Mouse (Mus musculus): ENCODE measurements around the gene Aqp6.

The Aqp6 gene

DNA sequence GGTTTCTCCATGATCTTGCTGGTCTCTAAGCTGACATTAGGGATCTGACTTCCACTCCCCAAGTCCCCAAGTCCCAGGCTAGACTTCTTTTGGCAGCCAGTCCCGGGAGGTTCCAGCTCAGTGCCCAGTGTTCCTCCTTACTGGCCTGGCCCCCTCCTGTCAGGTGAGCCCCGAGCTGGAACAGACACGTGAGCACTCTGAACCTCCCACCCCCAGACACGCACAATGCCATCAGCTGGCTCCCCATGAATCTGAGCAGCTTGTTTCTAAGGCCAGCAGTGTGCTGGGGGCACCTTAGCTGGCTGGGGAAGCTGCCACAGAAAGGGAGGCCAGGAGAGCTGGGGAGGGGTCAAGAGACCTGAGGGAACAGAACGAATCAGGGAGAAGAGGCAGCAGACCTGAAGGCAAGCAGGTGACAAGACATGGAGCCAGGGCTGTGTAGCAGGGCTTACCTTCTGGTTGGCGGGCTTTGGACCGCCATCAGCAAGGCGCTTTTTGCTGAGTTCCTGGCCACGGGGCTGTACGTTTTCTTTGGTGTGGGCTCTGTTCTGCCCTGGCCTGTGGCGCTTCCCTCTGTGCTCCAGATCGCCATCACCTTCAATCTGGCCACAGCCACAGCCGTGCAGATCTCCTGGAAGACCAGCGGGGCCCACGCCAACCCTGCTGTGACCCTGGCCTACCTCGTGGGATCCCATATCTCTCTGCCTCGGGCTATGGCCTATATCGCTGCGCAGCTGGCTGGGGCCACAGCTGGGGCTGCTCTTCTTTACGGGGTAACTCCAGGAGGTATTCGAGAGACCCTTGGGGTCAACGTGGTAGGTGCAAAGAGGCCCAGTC is at the start of gene Aqp6:
Gene Aqp6, plus strand, starts transcription at position 415 of the 837 bp plus-strand sequence.
- peak; percentile 83 for DNase-seq

DNA sequence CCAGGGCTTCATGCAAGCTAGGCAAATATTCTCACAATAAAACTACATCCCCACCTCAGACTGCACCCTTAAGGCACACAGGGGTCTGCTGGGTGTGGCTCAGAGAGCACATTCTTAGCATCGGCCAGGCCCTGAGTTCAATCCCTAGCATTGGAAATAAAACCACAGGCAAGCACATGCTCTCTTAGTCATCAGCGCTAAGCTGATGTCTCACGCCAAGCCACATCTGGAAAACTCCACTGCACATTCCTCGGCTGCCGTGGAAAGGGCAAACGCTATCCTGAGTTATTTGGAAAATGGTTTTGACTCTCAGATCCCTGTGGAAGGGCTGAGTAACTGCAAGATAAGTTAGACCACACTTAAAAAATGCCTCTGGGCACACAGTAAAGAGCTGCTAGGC is 47.4 kb upstream of the Aqp6 start:
- DNase-seq, result no peak

DNA sequence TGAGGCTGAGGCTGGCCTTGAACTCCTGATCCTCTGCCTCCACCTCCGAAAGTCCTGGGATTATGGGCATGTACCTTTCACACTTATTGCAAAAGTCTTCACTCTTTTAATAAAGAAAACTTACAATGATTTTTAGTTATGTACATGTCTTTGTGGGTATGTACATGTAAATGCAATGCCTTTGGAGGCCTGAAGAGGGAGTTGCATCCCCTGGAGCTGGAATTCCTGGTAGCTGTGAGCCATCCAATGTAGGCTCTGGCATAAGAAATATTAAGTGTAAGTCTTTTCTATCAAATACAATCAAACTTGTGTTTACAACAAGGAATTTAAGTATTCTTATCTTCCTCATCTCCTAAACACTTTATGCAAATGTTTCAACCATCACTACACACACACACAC is 42.3 kb upstream of the Aqp6 start:
- no peak for DNase-seq

DNA sequence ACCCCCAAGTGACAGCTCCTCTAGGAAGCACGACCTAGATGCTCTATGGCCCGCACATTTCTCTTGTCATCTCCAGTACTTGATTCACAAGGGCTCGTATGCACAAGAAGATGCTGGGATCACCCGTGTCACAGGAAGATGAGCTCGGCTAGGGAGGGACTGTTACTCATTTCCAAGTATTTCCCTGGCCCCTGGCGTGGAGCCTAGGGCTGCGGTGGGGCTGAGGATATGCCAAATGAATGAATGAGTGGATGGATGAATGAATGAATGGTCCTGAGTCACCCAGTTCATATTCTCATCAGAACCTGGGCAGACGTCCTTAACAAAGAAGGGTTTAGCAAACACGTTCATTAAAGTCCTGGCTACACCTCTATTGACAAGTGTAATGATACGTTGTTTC is 41.0 kb upstream of the Aqp6 start:
- DNase-seq, result no peak

DNA sequence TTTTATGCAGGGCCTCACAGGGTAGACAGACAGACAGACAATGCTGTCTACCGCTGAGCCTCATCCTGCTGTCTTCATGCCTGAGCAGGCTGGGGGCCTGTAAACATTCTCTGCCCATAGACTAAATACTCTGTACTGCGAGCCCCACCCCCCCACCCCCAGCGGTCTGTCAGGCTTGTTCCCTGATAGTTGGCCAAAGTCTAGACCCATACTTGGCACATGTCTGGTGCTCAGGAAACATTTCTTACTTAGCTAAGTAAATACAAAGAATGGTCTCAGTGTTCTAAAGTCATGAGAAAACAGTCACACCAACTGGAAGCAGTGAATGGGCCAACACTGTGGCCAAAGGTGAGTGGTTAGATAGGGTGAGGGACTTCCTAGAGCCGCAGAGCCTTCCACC is 33.8 kb upstream of the Aqp6 start:
- no peak for DNase-seq

DNA sequence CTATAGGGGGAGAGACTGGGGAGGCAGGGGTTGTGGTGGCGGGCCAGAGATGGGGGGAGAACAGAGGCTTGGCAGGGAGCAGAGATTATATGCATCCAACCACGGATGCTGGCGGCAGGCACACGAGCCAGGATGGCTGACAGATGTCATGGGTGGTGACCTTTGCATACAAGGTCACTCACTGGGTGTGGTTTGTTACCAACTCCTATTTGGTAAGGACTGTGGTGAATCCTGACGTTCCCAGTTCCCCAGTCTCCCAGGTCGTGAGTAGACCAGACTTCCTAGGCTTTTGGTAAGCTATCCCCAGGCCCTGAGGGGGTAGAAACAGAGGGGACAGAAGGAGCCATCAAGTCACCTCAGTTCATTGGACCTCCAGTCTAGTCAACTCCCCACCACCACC is 32.5 kb upstream of the Aqp6 start:
- no peak for DNase-seq

DNA sequence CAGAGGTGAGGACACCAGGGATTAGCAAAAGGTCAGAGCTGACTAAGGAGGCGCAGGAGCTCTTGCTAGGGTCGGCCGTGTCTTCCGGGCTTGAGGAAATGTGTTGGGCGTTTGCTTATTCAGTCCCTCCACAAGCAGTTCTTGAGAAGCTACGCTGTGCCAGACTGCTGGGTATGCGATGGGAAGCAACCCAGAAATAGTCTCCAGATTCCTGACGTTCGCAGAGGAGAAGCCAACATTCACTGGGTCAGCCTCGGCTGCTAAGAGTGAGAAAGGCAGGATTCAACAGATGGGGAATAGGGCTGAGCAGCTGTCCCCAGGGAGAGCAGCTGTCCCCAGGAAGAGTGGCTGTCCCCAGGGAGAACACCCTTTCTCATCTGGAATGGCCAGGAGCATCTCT is 32.1 kb upstream of the Aqp6 start:
- no peak for DNase-seq

DNA sequence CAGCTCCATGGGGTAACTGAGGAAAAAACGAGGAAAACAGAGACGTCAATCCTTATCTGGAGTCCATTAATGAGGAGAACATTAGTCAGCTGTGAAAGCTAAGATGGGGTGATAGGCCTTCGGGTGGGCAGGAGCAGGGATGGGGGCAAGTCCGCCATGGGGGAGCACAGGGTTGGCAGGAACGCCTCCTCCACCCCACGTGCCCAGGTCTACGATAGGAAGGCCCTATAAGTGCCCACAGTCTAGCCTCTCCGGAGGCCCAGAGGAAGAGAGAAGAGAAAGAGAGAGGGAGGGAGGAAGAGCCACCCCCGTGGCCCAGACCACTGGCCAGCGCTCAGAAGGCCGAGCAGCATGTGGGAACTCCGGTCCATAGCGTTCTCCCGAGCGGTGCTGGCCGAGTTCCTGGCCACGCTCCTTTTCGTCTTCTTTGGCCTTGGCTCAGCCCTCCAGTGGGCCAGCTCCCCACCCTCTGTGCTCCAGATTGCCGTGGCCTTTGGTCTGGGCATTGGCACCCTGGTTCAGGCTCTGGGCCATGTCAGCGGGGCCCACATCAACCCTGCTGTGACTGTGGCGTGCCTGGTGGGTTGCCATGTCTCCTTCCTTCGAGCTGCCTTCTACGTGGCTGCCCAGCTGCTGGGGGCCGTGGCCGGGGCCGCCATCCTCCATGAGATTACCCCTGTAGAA is 22.3 kb upstream of the Aqp6 start, which contains the start of gene Aqp2:
Gene Aqp2, plus strand, starts transcription at position 254 of the 684 bp plus-strand sequence.
- DNase-seq, result no peak

DNA sequence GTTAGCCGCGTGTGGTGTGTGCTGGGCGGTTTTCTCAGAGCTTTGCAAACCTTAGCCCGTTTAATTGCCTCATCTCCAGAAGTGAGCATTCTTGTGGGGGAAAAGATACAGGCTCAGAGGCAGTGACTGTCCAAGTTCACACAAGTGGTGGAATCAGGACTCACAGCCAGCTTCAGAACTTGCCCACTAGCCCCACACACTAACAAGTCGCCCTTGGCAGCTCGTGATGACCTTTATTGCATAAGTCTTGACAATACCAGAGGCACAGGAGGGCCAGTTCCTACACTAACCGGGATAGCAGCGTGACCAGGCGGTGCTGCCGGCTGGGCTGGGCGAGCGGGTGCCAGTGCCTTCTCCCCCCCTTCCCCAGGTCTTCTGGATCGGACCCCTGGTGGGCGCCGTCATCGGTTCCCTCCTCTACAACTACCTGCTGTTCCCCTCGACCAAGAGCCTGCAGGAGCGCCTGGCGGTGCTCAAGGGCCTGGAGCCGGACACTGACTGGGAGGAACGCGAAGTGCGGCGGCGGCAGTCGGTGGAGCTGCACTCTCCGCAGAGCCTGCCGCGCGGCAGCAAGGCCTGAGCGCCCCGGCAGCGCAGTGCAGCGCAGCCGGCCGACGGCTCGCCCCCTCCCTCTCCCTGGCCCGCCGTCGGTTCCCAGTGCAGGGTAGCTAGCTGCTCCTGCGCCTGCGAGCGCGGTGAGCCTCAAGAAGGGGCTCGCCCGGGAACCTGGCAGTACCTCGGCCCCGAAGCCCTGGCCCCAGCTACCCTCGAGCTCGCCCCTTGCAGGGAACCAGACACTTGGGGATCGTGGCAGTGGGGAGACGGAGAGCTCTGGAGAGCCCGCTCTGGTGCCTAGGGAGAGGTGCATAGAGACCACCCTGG is 17.5 kb upstream of the Aqp6 start:
- peak; percentile 37 for DNase-seq

DNA sequence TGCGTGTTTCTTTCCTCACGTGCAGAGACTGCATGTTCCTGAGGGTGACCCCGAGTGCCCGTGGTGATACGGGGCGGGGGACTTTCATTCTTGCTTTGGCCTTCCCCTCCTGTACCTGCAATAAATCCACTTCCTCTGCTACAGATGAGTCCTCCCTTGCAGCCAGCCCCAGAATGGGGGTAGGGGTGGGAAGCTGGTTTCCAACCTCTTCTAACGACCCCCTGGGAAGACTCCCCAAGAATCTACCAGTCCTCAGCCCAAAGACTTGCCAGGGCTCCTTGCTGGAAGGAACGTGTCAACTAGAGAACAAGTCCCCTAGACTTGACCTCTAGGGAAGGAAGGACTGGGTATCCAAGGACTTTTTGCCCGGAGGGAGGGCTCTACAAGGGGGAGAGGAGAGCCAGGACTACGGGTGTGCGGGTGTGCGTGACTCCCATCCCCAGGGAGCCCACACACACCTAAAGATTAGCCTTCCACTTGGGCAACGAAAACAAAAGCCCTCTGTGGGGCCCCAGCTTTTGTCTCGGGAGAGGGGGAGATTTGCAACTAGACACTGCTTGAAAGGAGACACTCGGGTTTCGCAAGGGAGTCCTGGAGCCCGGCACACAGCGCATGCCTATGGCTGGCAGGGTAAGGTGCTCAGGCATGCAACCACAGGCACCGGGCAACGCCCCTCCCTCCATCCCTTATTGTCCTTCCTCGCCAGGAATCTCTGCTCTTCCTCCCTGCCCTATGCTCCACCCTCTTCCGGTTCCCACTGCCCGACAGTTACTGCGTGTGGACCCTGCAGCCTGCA is 16.6 kb upstream of the Aqp6 start:
- no peak for DNase-seq

DNA sequence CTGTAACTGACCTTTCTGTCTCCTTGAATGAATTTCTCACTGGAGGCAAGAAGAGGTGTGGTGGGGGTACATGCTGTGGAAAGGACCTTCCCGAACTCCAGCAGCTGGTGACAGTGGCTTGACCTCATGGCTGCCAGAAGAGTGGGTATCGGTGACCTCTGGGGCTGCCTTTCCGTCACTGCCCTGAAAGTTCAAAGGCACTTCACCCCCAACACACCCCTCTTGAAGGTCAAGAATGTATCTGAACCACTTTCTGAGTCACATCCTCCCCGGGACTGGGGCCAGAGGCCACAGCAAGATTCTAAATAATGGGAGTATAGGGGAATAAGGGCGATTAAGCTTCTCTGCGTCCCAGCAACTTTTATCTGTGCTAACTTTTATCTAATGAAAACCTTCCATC is 15.5 kb upstream of the Aqp6 start:
- no peak for DNase-seq

DNA sequence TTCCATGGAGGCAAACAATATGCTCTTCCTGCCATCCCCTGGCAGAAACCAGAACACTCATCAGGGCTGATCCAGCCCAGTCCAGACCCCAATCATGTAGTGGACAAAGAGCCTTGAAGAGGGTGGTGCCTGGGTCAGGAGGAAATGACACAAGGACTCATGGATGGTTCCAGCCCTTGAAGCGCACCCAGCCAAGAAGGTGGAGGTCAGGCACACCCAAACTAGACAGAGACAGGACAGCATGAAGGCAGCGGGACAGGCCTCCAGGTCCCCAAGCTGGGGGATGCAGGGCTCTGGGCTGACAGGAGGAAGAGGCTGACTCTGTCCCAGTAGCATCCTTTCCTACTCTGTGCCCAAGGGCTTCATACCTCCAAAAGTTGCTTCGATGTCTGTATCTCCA is 14.7 kb upstream of the Aqp6 start:
- no peak for DNase-seq

DNA sequence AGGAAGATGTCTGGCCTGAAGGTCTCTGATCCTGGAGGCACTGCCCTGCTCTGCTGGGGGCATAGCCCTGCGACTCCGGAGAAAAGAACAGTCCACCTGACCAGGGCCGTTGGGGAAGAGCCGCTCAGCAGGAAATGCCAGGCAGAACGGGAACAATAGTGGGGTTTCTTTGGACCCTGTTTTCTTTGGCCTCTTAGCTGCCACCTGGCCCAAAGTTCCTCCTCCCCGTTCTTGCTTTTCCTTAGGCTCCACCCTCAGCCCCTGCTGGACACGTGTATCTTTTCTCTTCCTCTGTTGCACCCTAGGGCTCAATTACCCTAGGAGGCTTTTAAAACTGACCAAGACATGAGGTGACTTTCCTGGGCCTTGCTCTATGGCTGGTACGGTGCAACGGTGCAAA is 12.0 kb upstream of the Aqp6 start:
- DNase-seq, result no peak

DNA sequence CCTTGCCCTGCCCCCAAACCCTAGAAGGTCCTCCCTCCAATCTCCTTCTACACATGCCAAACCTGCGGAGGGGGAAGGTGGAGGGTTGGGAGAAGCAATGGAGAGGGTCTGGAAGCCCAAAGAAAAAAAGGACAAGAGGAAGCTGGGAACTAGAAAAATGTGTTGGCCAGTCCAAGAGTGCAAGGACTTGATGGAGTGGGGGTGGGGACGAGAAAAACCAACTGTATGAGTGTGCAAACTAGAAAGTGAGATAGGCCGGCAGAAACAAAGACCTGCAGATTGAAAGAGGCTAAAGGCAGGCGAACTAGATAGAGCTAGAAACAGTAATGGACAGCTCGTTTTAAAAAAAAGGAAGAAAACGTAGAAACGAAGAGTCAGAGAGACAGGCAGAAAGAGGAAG is 11.5 kb upstream of the Aqp6 start:
- DNase-seq, result no peak

DNA sequence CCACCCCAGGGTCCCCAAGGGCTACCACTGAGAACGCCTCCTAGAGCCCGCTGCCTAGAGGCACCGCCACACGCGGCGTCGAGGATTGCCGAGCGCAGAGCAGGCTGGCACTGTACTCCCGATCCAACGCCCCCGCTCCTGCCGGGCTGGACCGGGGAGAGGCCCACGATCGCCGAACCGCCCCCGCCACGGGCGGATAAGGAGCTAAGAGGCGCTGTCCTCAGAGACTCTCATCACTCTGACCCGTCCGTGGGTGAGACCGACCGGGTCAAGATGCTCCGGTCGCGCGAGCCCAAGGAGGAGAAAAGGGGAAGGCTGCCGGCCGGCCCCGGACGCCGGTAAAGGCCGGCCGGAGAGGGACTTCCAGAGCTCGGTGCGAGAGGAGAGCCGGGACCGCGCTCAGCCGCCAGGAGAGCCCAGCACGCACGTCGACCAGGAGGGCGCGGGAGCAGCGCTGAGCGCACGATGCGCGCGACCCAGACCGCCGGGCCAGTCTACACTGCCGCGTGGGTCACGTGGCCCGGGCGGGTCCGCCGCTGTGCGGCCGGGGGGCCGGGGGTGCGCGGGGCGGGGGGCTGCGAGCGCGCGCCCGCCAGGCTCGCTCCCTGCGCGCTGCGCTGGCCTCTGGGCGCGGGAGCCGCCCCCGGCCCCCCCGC is 10.6 kb upstream of the Aqp6 start, which contains the start of gene Aqp5:
Gene Aqp5, plus strand, starts transcription at position 354 of the 656 bp plus-strand sequence.
- DNase-seq, result no peak

DNA sequence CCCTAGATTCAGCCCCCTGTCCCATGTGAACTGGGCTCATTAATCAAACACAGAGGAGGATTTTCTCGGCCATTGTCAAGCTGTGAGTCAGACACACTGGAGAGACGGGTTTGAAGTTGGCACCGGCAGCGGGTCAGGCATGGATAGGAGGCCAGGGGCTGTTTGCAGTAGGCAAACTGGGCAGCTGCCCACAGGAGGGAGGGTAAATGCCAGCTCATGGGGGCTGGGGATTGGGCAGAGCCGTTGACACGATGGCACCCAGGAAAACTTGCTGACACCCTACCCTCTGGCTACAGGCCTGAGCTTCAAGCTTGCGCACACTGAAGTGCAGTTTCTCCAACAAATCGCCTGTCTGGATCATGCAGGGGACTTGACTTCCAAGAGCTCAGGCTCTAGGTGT is 9.0 kb upstream of the Aqp6 start:
- no peak for DNase-seq

DNA sequence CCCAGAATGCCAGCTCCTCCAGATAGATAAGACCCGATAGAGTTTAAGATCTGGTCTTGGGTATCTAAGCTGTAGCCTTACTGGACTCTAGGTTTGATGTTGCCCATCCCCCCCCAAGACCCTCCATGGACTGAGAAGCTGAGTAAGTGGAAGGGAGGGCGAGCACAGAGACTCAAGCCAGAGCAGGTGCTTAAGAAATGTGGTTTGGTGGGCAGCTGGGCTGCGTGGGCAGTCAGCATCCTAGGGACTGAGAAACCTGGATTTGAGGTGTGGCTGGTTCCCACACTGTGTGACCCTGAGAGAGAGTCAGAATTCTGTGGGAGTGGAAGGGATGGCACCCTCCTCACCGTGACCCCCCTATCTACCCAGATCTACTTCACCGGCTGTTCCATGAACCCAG is 8.3 kb upstream of the Aqp6 start:
- DNase-seq, result no peak

DNA sequence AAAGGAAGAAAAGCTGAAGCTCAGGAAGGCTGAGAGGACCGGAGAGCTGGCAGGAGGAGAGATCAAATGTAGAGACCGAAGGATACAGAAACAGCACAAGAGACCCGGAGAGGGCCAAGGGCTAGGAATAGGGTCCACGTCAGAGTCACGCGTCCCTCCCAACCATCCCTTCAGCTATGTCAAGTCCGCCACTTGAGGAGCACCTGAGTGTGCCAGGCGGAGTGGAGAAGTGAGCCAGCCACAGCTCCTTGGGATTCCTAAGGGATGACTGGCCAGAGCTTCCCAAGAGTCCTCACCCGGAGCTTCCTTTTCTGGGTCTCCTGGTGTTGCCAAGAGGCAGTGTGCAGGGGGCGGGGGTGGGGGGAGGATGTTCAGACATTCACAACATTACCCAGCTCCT is 6.2 kb upstream of the Aqp6 start:
- no peak for DNase-seq

DNA sequence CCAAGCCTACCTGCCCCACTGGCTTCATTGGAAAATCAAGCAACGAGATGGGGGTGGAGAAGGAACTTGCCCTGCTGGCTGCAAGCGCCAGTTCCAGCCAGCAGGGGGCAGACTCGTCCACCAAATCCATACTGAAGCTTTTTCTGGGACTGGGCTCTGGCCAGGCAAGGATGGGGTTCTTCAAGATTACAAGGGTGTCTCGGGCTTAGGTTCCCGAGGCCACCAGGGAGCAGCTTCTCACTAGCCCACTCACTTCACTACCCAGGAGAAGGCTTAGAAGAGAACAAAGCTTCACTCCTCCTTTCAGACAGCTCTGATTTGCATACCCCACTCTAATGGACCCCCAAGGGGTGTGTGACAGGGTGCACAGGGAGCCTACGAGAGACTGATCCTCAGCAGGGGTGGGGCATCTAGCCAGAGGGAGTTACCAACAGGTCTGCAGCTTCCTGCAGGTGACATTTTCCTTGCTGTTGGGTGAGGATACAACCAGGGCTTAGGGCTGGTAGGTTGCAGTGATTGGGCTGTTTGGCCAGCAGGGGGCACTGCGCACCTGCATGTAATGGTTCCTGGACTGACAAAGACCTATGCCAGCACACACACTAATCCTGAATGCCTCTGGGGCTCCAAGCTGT is 5.0 kb upstream of the Aqp6 start:
- DNase-seq, result peak; percentile 94

DNA sequence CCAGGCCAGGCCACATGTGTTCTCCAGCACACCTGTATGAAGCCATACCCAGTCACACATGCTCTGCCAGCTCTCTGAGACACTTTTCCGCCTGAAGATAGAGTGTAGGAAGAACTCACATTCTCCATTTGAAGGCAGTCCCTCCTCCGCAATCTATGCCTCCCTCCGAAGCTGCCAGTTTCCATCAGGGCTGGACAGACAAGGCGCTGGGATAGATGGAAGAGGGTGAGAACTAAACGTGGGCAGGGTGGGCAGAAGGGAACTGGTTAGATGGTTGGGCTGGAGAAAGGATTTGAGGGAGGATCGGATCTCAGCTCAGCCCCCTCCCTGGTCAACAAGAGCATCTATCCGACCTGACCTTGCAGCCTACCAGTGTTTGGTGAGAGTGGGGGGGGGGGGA is 4.4 kb upstream of the Aqp6 start:
- DNase-seq, result no peak

DNA sequence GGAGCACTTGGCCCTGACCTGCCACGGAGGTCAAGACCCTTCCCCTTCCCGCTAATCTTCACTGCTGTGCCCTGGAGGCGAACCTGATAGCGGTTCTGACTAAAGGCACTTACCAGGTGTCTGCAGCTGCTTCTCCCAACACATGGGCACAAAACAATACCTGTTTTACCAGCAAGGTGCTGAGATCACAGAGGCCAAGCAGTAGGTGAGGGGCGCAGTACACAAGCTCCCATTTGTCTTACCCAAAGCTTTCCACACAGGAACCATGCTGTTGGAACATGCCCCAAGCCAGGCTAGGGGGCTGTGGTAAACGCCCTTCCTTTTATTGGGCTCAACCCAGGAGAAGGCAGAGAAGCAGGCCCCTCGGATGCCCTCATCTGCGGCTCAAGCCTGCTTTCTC is 3.6 kb upstream of the Aqp6 start:
- no peak for DNase-seq

All from cerebellum, adult 11 months (tissue).